Mouse (Mus musculus) heart, postnatal 4 days (tissue): Measurements from ENCODE around the gene Srgn. TPM values are rescaled to one million over a fixed set of nuclear protein-coding genes. Genes with fewer than 3 reads are reported as not detected.

Experiments used
- DNase-seq: peaks from one replicate; pipeline ENCODE4 v3.0.0; 2021
- total RNA-seq, 2 experiments: library from RNA; stranded (reverse); gene quantifications; 2 replicates each; pipeline ENCODE4 v1.2.3; 2021

Gene Srgn
- 10 to 100 TPM; 16.9 to 18.4 TPM for total RNA-seq

- DNase-seq = no peak
Observed at GRCm38 (mm10) chr10:62527351-62527750, at the start of gene Srgn. Gene Srgn (minus strand): TSS chr10:62527451.

GRCm38 (mm10) chr10:62575001-62575400 is 47.8 kb upstream of the Srgn start:
- DNase-seq = no peak

- DNase-seq = no peak
Observed at GRCm38 (mm10) chr10:62570126-62570871, 43.0 kb upstream of the Srgn start.

- DNase-seq = no peak
Observed at GRCm38 (mm10) chr10:62568861-62569260, 41.6 kb upstream of the Srgn start.

GRCm38 (mm10) chr10:62557736-62558135 is 30.5 kb upstream of the Srgn start:
- DNase-seq = no peak

GRCm38 (mm10) chr10:62556558-62556901 is 29.3 kb upstream of the Srgn start:
- no peak for DNase-seq

DNA sequence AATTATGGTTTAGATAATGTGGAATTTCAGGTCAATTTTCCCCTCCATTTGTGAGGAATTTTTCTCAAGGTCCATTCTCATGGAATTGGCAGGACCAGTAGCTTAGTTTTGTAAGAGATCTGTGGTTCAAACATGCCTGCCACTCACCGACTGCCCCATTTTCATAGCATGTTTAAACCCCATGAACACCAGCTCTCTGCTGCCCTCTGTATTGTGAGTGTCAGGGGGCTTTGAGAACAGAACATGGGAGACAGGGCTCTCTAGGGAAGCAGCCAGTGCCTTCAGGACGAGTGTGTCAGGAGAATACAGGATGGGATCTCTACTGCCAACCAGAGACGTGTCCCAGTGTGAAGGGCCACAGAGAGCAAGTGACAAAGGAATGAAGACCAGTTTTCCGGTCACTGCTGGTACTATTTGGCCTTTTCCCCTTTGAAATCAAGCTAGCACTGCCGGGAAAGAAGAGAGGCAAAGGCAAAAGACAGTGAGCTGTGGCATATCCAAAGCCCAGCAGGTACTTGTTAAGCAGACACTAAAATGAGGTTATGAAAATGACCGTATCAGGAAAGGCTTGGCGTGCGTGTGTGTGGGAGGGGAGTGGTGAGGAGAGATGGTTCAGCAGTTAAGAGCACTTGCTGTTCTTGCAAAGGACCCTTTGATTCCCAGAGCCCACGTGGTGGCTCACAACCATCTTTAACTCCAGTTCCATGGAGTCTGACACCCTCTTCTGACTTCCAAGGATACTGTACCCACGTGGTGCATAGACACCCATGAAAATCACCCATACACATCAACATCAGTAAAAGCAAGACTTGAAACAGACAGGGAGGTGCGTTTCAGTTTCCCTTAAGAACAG is 28.7 kb upstream of the Srgn start:
- DNase-seq = no peak

GRCm38 (mm10) chr10:62553611-62554091 is 26.4 kb upstream of the Srgn start:
- DNase-seq = no peak

DNA sequence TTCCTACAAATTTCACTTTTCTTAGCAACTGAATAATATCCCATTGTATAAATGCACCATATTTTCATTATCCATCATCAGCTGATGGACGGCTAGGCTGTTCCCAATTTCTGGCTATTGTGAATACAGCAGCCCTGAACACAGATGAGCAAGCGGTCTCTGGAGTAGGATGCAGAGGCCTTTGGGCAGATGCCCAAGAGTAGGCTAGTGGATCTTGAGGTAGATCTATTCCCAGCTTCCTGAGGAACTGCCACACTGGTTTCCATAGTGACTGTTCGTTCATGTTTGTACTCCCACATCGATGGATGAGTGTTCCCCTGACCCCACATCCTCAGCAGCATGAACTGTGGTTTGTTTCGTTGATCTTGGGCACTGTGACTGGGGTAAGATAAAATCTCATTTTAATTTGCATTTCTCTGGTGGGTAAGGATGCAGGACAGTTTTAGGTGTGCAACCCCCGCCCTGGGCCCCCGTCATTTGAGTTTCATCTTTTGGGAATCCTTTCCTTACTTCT is 23.6 kb upstream of the Srgn start:
- no peak for DNase-seq

GRCm38 (mm10) chr10:62549523-62550166 is 22.4 kb upstream of the Srgn start:
- DNase-seq = peak; percentile 85

- no peak for DNase-seq
Observed at GRCm38 (mm10) chr10:62546441-62546840, 19.2 kb upstream of the Srgn start.

- DNase-seq = no peak
Observed at GRCm38 (mm10) chr10:62545759-62546158, 18.5 kb upstream of the Srgn start.

- DNase-seq = no peak
Observed at GRCm38 (mm10) chr10:62544316-62544715, 17.1 kb upstream of the Srgn start.

GRCm38 (mm10) chr10:62543399-62543808 is 16.2 kb upstream of the Srgn start:
- peak; percentile 16 for DNase-seq

DNA sequence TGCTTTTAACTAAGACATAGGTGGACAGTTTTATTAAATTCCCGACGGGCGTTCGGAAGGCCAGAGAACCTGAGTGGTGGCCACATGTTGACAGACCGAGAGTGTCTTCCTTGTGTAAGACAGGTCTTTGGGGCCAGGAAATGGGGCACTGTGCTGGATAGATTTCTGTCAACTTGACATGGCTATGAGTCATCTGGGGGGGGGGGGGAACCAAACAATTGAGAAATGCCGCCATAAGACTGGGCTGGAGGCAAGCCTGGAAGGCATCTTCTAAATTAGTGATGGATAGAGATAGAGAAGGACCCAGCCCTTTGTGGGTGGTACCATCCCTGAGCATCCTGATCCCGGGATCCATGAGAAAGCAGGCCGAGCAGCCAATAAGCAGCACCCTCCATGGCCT is 15.7 kb upstream of the Srgn start:
- no peak for DNase-seq

DNA sequence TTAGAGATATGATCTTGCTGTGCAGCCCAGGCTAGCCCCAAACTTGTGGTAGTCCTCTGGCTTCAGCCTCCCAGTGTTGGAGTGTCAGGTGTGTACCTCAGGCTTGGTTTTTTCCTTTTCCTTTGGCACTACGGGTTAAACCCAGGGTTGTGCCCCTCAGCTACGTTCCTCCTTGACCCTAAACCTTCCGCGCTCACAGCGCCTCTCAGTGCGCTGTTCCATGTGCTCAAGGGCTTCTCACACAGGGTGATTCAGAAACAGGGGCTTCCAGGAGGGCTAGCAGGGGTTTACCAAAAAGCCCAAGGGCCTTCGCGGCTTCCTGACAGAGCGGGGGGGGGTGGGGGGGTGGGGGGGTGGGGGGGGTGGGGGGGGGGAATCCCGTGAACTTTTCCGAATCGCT is 15.3 kb upstream of the Srgn start:
- no peak for DNase-seq

DNA sequence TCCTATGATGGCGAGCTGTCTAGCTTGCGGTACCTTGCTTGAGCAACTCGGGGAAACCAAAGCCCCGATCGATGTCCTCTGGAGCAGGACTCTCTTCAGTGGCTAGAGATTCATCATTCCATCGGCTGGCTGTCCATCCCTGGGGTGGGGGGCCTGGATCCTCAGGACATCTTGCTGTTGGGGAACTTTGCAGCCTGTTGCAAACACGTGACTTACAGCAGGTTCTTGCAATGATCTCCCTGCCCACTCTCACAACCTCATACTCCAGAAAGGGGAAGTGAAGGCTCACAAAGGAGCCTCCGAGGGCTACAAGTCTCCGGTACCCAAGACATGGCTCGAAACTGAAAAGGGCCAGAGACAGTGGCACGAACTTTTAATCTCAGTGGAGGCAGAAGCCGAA is 14.2 kb upstream of the Srgn start:
- DNase-seq = no peak

DNA sequence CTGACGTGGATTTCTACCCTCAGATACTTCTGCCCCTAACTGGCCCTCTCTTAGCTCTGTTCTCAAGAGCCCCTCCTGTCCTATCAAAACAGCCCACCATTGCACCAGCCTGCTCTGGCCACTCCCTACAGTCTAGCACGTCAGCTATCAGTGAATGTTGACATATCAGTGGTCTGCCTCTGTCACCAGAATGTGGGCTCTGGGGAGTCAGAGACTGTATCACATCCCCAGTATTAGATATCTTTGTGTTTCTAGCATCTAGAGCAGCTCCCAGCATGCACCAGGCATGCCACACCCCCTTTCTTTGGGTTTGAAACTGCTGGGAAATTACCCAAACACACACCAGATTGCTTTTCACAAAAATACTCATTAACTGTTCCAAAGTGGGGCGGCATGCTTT is 13.5 kb upstream of the Srgn start:
- DNase-seq = no peak

DNA sequence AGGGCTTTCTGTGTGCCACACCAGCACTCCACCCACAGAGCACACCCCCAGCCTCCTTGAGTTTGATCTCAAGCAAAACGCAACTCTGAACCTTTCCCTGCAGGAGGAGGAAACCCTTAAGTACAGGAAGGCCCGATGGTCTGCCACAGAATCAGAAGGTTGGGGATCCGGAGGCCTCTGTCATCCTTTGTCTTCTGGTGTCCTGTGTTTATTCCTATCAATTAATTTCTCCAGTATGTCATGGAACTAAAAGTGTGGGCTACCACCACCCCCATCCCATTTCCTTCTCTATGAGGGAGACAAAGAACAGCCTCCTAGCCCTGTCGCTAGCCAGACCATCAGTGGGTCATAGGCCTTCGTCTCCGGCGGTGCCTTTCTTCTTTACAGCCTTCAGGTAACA is 7.3 kb upstream of the Srgn start:
- DNase-seq = no peak

DNA sequence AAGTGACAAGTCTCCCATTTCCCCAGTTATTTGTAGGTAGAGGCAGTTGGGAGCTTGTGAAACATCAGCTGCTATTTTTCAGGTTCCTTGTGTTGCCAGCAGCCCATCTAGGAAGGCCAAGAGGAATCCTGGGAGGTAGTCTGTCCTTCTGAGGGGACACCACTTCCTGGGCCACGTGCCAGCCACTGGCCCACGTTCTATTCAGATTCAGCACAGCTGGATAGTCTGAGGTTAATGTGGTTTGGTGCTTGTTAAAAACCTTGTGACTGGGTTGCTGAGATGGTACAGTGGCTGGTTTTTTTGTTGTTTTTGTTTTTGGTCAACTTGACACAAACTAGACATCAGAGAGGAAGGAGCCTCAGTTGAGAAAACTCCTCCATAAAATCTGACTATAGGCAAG is 5.6 kb upstream of the Srgn start:
- DNase-seq = no peak

DNA sequence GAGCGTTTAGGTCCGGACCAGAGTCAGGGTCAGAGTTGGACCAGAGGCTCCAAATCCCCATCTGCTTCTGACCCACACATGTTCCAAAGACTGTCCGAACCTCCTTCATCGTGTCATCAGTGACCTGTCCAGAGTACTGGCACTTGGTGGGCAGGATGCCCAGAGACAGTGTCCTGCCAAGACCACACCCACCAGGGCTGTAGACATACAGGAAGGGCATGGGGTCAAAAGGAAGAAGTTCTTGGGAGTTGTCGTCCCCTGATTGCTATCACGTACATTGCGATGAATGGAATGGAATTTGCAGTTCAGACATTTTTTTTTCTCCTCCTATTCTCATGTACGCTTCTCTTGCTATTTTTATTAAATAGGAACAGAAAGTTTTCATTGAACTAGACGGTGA is 2.9 kb upstream of the Srgn start:
- peak; percentile 66 for DNase-seq

DNA sequence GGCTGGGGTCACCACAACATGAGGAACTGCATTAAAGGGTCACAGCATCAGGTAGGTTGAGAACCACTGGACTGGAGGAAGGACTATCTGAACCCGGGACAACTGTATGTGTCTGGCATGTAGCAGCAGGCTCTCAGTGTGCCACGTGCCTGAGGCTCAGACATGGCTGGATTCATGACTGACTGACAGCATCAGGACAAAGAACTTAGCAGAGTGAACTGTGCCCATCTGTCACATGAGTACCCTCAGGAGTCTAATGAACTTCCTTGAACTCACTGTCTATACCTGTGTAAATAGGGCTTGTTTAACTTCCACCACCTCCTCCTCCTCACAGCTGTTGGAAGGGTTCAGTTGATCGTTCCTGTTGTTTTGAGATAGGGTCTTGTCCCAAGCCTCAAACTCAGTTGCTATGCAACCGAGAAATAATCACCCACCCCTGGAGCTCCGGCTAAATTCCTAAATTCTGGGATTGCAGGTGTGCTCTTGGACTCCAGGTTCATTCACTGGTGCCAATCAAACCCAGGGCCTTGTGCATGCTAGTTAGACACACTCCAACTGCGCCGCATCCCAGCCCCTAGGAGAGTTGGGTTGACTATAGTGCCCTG is 4.8 kb downstream of the Srgn start:
- no peak for DNase-seq

DNA sequence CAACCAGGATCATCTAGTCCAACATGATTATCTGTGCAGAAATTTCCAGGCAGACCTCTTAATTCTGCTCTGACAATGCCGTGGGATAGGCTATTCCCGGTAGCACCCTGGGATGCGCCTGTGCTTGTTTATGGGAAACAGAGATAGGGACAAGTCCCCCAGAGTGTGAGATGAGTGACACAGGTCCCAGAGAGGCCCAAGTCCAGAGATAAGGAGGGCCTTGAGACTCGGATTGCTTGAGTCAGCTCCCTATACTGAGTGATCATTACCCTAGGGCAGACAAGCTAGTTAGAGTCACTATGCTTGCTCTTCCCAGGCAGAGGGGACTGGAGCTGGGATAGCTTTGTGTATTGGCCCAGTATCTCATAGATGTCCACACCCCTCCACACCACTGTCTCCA is 5.5 kb downstream of the Srgn start:
- no peak for DNase-seq
